Mouse (Mus musculus): Measurements from ENCODE around the gene Mob4. TPM values are rescaled to one million over a fixed set of nuclear protein-coding genes. Genes with fewer than 3 reads are reported as not detected.

The Mob4 gene
- polyA plus RNA-seq, 1 experiment from 2014 or later, result 159 TPM

DNA sequence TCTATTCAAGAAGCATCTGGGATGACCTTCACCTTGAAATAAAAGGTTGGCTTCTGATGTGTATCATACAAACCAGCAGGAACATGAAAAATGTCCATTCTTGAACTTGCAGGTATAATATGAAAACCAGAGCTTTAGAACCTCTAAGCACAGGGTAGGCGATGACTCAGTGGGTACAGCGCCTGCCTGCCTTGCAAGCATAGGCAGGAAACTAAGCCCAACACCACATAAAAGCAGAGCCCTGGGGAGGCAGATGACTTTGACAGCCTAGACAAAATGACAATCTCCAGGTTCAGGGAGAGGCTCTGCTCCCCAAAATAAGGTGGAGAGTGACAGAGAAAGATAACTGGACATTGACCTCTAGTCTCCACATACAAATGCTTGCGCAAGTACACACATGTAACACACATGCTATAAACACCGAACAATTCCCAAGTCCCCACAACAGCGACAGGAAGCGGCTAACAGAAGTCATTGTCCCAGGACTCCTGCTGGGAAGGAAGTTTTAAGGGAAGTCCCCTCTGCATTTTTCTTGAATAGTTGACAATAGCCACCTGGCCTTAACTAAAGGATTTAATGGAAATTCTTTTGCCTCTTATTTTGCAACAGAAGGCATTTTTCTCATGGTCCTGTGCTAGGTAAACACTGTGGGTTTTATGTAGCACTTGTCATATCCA is 65.4 kb downstream of the Mob4 start:
- no peak overlapping the region for H3K4me3 ChIP-seq (ENCODE audit: low read depth, low read length)
- ATAC-seq (ENCODE audit: insufficient number of reproducible peaks, insufficient read depth, low FRiP score, low read depth), result no peak
- H3K4me1 ChIP-seq (ENCODE audit: control insufficient read depth, insufficient read depth, low read length), result peaks cover 23% of the 10 kb centered on the region
- WGBS, result 52% methylated on average over 6 of the region's 6 CpGs
- no peaks in the 10 kb centered on the region for H3K27me3 ChIP-seq (ENCODE audit: control insufficient read depth, insufficient read depth, low read length)
- H3K9ac ChIP-seq (replicated peaks; ENCODE audit: low read depth, low read length), result no peak overlapping the region
- H3K4me2 ChIP-seq (replicated peaks; ENCODE audit: low read depth, low read length), result no peak overlapping the region
- no peaks in the 10 kb centered on the region for H3K36me3 ChIP-seq (ENCODE audit: control insufficient read depth, insufficient read depth, low read length)
- H3K27ac ChIP-seq (ENCODE audit: low read length), result peak overlapping the region; percentile 27; the same call in 1 of the 2 replicates
- H3K9me3 ChIP-seq (ENCODE audit: control insufficient read depth, low read depth, low read length), result no peaks in the 10 kb centered on the region

DNA sequence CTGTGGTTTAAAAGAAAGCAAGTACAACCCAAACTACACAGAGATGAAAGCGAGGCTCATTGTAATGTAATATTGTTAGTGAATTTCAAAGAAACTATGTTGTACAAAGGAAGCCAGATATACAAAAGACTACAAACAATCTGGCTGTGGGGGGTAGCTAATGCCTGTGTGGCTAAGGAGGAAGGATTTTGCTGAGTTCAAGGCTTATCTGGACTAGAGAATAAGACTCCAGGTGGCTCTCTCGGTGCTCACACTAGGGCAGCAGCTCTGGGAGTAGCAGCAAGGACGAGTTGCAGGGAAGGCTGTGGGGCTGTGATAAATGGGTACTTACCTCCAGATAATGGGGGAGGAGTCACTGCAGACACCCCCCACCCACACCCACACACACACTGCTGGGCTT is 67.7 kb downstream of the Mob4 start:
- Histone ChIP-seq H3K4me1 (ENCODE audit: control insufficient read depth, insufficient read depth, low read length) (0 out of 2 replicates have a peak, but pooled peaks cover 15% of the 10 kb centered on the region), H3K4me2 (replicated peaks; ENCODE audit: low read depth, low read length) (no peak overlapping the region), H3K36me3 (ENCODE audit: control insufficient read depth, insufficient read depth, low read length) (no peaks in the 10 kb centered on the region), H3K27ac (ENCODE audit: low read length) (no peak overlapping the region), H3K9ac (replicated peaks; ENCODE audit: low read depth, low read length) (no peak overlapping the region), H3K27me3 (ENCODE audit: control insufficient read depth, insufficient read depth, low read length) (no peaks in the 10 kb centered on the region), H3K4me3 (ENCODE audit: low read depth, low read length) (no peak overlapping the region), H3K9me3 (ENCODE audit: control insufficient read depth, low read depth, low read length) (no peaks in the 10 kb centered on the region)
- 34% methylated on average over 3 of the region's 3 CpGs for WGBS
- peak; percentile 47 for ATAC-seq (ENCODE audit: insufficient number of reproducible peaks, insufficient read depth, low FRiP score, low read depth)

DNA sequence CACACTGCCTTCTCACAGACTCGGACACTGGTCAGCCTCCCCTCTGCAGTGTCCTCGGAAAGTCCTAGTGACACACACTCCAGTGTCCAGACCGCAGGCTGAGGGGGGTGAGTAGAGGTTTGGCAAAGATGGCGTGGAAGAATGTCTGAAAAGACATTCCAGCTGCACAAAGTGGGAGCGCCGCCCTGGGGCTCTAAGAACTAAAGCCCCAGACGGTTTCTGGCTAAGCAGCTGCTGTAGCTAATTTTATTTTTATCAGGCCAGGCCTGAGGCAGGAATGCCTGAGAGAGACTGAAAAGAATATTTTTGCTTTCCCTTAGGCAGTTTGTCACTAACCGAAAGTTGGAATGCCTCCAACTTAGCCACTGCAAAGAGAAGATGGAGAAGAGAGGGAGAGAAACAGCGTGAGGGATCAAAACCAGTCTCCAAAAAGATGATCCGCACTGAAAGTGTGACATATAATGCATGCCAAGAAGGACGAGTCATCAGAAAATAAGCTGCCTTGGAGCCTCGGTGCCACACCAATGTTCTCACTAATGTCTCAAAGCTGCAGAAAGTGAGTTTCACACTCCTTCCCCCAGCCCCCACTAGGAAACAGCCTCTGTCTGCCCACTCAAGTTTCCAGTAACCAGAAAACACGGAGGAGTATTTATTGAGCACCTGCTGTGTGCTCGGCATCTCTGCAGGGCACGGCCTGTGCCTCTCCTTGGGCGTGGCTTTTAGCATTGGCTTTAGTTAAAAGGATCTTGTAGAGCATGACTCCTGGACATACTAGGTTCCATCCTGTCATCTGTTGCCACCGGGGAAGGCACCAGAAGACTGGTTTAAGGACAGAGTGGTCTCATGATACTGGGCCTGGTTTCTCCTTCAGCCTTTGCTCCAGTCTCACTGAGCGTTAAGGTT is 71.1 kb downstream of the Mob4 start:
- 0 out of 2 replicates have a peak, but pooled peaks cover 8% of the 10 kb centered on the region for H3K4me1 ChIP-seq (ENCODE audit: control insufficient read depth, insufficient read depth, low read length)
- 0 out of 2 replicates have a peak overlapping the region, but pooled peaks have one; percentile 12 for H3K27ac ChIP-seq (ENCODE audit: low read length)
- no peak for ATAC-seq (ENCODE audit: insufficient number of reproducible peaks, insufficient read depth, low FRiP score, low read depth)
- H3K9me3 ChIP-seq (ENCODE audit: control insufficient read depth, low read depth, low read length), result no peaks in the 10 kb centered on the region
- H3K27me3 ChIP-seq (ENCODE audit: control insufficient read depth, insufficient read depth, low read length), result no peaks in the 10 kb centered on the region
- no peaks in the 10 kb centered on the region; the same call in 1 of the 2 replicates for H3K36me3 ChIP-seq (ENCODE audit: control insufficient read depth, insufficient read depth, low read length)
- no peak overlapping the region for H3K4me2 ChIP-seq (replicated peaks; ENCODE audit: low read depth, low read length)
- no peak overlapping the region for H3K9ac ChIP-seq (replicated peaks; ENCODE audit: low read depth, low read length)
- H3K4me3 ChIP-seq (ENCODE audit: low read depth, low read length), result no peak overlapping the region
- 68% methylated on average over 18 of the region's 18 CpGs for WGBS

Other genes starting within 250 kb of the Mob4 start
- 22.5 and 23.7 TPM in 2 replicates for gene Ankrd44, start 204.8 kb upstream of the Mob4 start, polyA plus RNA-seq (2014; fragmentation: Nextera tagmentation; extraction: Ambion mirVana)
- 334 and 363 TPM in 2 replicates for gene Sf3b1, start 103.8 kb upstream of the Mob4 start, polyA plus RNA-seq (2014; fragmentation: Nextera tagmentation; extraction: Ambion mirVana)
- gene Coq10b, start 78.5 kb upstream of the Mob4 start, polyA plus RNA-seq (2014; fragmentation: Nextera tagmentation; extraction: Ambion mirVana), result 19.7 and 24.1 TPM in 2 replicates
- gene Hspe1, start 43.1 kb upstream of the Mob4 start, polyA plus RNA-seq (2014; fragmentation: Nextera tagmentation; extraction: Ambion mirVana), result 407 and 441 TPM in 2 replicates
- gene Hspd1, start 43.0 kb upstream of the Mob4 start, polyA plus RNA-seq (2014; fragmentation: Nextera tagmentation; extraction: Ambion mirVana), result 298 and 302 TPM in 2 replicates
- gene Rftn2, start 95.6 kb downstream of the Mob4 start, polyA plus RNA-seq (2014; fragmentation: Nextera tagmentation; extraction: Ambion mirVana), result 12.8 and 12.9 TPM in 2 replicates
- gene Mars2, start 105.9 kb downstream of the Mob4 start, polyA plus RNA-seq (2014; fragmentation: Nextera tagmentation; extraction: Ambion mirVana), result 2.7 and 3.0 TPM in 2 replicates
- gene Boll, start 232.2 kb downstream of the Mob4 start, polyA plus RNA-seq (2014; fragmentation: Nextera tagmentation; extraction: Ambion mirVana), result 0.36 and 0.38 TPM in 2 replicates

Measured in stomach, embryonic 14.5 days (tissue).